Mouse (Mus musculus) ES-E14 (cell line): Measurements from ENCODE around the gene Cep85l.

ENCODE experiments used
- CHD2 ChIP-seq: IDR thresholded peaks from 2 replicates; pipeline ENCODE4 v1.6.1; 2014; ENCODE audit warnings: mild to moderate bottlenecking, low read depth, low read length, inconsistent platforms
- MAFK ChIP-seq: IDR thresholded peaks from 2 replicates; pipeline ENCODE4 v1.6.1; 2014; ENCODE audit warnings: mild to moderate bottlenecking, low read depth, low read length, inconsistent platforms; ENCODE audit not compliant: insufficient read depth
- ZC3H11A ChIP-seq: IDR thresholded peaks from 2 replicates; pipeline ENCODE4 v1.6.1; 2012; ENCODE audit warnings: low read depth, mild to moderate bottlenecking, inconsistent platforms, low read length, borderline replicate concordance

DNA sequence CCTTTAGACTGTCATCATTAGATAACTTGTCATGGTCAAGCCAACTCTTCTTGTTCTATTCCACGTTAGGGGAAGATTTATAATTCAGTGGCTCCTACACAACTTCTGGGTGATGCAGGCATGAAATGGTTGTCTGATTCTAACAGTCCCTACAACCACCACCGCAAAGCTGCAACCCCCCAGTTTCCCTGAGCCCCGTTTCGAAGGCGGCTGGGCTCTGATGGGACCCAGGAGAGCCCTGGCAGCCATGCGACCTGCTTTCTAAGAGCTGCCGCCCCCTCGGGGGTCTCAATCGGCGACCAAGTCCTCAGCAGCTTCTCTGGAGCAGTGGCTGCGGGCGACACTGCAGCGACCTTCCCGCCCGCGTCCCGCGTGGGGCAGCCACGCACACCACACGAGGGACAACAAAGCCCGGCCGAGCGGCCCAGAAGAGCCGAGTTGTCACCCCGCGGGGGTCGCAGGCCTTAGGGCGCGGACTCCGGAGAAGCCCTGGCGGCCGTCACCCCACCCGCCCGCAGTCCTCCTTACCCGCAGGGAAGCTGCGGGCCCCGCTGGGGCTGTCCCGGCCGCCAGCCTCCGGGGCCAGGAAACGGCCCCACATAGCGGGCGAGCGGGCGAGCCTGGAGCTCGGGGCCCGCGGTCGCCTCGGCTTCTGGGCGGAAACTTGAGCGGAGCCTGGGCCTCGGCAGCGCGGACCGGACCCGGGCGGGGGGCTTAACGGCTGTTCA is 602 bp downstream of the Cep85l start:
- no peak for TF ChIP-seq CHD2
- no peak for TF ChIP-seq MAFK
- TF ChIP-seq ZC3H11A = no peak
